Mouse (Mus musculus): Measurements from ENCODE around the gene Tfe3.

DNA sequence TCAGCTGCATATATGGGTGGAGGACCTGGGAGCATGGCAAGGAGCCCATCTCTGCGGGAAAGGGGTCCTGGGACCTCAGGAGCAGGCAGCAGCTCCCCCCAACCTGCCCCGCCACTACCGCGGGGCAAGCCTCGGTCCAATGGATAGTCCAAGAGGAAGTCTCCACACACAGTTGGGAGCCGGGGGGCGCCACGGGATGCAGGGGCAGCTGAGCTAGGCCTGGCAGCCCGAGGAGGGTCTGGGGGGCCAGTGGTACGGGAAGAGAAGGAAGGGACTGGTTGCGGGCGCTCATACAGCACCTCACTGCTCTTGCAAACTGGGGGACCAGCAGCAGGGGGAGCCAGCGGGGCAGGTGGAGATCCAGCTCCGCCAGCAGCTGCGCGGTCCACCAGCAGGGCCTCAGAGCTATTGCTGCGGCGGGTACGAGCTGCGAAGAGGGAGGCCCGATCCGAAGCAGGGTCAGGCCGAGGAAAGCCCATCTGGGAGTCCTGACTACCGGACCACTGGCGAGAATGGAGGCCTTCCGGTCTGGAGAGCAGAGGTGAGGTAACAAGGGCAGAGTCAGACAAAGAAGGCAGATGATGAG is 28.7 kb upstream of the Tfe3 start:
- TF ChIP-seq EP300 (IDR thresholded peaks at IDR 0.05; ENCODE audit: insufficient read depth, low read depth, low read length): no peak
- no peak for TF ChIP-seq CTCF (IDR thresholded peaks at IDR 0.05; ENCODE audit: low read depth, low read length)
- no peak for TF ChIP-seq POLR2A (IDR thresholded peaks at IDR 0.05; ENCODE audit: insufficient read depth, low read length)

All from ES-Bruce4 (cell line).